Mouse (Mus musculus) brain, embryonic 18.5 days (tissue): ENCODE data around the gene Epb41l1.

Source experiments
- DNase-seq: peaks from one replicate; pipeline ENCODE4 v3.0.0-alpha.2; 2012; ENCODE audit warnings: low read depth, low spot score

Epb41l1 gene

GRCm38 (mm10) chr2:156538817-156539555 lies 118.3 kb downstream of the Epb41l1 start:
- DNase-seq: no peak

DNA sequence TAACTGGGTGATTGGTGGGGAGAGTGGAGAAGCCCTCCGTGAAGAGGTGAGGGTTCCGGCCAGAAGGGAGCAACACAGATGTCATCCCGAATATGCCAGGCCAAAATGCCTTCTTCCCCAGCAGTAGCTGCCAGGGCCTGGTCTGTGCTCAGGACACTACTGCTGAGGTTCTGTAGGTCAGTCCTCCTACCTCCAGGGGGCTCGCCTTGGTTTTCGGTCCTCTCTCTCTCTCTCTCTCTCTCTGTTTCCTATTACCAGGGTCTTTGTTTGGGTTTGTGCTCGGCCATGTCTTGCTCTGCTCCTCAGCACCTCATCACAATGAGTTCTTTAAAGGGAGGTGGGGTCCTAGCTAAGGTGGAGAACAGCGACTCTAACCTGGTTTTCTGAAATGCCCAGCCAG lies 120.3 kb downstream of the Epb41l1 start:
- DNase-seq: no peak

DNA sequence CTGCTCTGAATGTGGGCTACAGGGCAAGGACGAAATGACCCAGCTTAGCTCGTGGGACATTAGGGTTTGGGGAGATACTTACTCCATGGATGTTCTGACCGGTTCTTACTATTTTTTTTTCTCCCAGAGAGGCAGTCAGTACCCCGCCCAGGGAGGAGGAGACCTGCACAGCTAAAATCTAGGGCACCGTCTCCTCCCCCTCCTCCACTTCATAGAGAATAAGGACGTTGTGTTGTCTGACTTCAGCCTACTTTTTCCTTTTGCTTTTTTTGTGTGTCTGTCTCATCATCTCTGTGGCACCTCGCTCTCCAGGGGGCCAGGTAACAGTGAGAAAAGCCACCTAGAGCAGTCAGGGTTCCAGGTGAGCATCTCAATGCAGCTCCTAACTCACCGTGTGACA lies 121.7 kb downstream of the Epb41l1 start:
- no peak for DNase-seq

DNA sequence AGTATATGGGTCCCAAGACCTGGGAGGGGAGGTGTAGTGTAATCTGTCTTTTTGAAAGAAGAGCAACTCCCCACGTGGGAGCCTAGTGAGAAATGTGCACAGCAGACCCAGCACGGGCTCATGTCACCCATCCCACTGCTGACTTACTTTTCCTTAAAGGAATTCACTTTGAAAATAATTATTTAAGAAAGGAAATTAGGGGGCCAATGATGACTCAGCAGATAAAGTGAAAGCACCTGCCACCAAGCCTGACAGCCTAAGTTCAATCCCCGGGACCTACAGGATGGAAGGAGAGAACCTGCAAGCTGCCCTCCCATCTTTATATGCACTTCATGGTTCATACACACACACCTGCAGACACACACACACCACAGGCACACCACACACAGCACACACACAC lies 123.1 kb downstream of the Epb41l1 start:
- no peak for DNase-seq

DNA sequence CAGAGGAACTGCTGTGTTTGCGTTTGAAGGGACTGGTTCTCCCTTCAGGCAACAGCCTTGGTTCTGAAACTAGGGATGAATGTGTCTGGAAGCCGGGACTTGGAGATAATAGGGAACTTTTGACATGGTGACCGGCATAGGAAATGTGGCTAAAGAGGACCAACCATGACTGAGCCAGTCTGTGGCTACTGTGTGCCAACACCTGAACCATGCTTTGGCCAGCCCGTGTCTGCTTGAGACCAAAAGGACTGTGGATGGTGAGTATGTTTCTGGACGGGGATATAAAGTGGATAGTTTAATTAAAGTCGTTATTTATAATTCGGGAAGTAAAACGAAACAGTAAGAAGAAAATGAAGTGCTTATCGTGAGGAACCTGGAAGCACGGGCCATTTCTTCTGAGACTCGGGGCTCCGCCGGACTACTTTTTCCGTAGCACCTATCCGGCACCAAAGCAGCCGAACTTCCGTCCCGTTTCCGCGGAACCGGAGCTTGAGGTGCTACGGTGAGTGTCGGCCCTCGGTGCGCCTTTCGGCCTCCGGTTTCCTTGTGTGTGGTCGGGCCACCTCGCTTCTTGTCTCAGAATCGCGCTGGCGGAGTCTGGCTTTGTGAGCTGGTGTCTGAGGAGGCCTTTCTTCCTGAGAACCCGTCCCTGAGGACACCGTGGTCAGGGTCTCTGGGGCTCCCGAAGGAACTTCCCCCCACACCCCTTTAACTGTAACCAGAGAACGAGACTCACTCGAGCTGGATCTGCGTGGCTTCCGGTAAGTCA lies 126.6 kb downstream of the Epb41l1 start, which contains the start of gene Aar2:
Gene Aar2 (plus strand): TSS at position 462 of the 769 bp plus-strand sequence.
- peak; percentile 63 for DNase-seq

- no peak for DNase-seq
Observed at GRCm38 (mm10) chr2:156552421-156552820, 131.7 kb downstream of the Epb41l1 start.

GRCm38 (mm10) chr2:156561808-156562207 lies 141.1 kb downstream of the Epb41l1 start:
- no peak for DNase-seq

GRCm38 (mm10) chr2:156563557-156563956 lies 142.8 kb downstream of the Epb41l1 start:
- no peak for DNase-seq

DNA sequence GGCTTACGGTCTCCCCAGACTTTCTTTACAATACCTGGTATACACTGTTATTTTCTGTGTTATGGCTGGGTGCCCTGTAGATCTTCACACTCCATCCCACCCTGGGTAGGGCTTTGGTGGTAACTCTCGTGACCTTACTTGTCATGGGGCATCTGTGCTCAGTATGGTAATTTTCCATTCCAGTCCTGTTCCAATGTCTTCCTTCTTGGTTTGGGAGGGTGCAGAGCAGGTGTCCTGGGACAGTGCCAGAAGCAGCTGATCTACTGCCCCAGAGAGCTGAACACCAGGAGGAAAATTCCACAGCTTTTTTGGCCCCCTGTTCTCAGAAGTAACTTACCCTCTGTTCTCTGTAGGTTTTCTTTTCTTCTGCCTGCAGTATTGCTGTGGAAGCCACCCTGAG lies 145.8 kb downstream of the Epb41l1 start:
- no peak for DNase-seq

GRCm38 (mm10) chr2:156568647-156569046 lies 147.9 kb downstream of the Epb41l1 start:
- no peak for DNase-seq

- no peak for DNase-seq
Observed at GRCm38 (mm10) chr2:156569261-156569660, 148.6 kb downstream of the Epb41l1 start.

- DNase-seq: no peak
Observed at GRCm38 (mm10) chr2:156571521-156571920, 150.8 kb downstream of the Epb41l1 start.

GRCm38 (mm10) chr2:156576850-156577587 lies 156.3 kb downstream of the Epb41l1 start:
- no peak for DNase-seq

DNA sequence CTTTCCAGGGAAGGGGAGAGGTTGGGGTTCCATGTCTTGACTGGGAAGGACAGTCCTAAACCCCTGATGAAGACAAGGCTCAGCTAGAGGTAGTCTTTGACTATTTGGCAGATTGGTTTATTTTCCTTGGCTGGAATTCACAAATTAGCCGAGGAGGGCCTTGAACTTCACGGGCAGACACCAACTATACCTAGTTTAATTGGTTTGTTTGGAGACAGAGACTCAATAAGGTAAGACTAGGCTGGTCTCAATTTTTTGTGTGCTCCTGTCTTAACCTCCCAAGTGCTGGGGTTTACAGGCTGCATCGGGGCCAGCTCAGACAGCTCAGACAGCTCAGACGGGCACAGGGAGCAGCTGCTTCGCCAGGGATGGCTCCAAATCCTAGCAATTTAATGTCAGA lies 159.8 kb downstream of the Epb41l1 start:
- DNase-seq: no peak

GRCm38 (mm10) chr2:156581244-156581643 lies 160.5 kb downstream of the Epb41l1 start:
- no peak for DNase-seq

- no peak for DNase-seq
Observed at GRCm38 (mm10) chr2:156582887-156583286, 162.2 kb downstream of the Epb41l1 start.

DNA sequence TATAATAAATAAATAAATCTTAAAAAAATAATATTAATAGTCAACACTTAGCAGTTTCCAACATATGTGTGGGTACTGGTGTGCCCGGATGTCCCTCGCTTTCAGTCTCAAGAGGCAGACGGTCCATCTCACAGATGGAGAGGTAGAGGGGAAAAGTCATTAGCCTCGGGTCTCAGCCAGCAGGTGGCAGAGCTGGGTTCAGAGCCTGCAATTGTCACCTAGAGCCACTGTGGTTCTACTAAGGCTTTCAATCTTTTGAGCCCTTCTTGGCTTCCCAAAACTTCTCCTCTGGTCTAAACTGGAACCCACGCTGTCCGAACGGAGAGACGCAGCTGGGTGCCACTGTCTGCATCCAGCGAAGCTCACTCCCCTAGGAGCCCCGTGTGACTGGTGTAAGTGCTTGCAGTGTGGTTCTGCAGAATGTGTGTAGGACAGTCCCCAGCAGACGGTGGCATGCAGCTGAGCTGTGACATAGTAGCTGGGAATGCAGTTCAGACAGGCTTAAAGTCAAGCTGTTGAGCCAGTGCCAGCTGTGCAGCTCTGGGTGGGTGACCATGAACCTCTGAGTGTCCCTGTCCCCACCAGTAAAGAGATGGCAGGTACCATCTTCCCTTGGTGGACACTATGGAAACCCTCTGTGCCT lies 163.6 kb downstream of the Epb41l1 start:
- no peak for DNase-seq

- peak; percentile 18 for DNase-seq
Observed at GRCm38 (mm10) chr2:156584797-156585471, 164.2 kb downstream of the Epb41l1 start.

DNA sequence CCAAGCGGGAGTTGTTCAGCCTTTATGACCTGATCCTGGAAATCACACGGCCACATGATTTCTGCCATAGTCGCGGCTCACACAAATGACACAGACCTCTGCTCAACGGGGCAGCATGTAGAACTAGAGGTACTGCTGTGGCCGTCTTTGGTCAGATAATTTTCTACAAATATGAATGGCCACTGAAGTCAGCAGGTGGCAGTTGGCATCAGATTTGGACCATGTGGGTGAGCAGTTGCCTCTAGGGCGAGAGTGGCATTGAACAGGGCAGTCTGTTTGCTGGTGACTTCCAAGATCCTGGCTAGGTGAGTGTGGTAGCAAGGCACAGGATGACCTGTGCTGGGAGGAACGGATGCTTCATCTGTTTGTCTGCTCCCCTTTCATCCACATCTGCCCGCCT lies 168.8 kb downstream of the Epb41l1 start:
- DNase-seq: no peak
